Mouse (Mus musculus) spleen, postnatal 0 days (tissue): ENCODE measurements around the gene Bcap29. TPM values are rescaled to one million over a fixed set of nuclear protein-coding genes. Genes with fewer than 3 reads are reported as not detected.

Source experiments
- polyA plus RNA-seq: library from polyadenylated mRNA; unstranded; fragments of >200 nt; fragmentation: Nextera tagmentation; extraction: Ambion mirVana; gene quantifications from 2 replicates; pipeline ENCODE4 v1.2.1, GENCODE M21; 2015

The Bcap29 gene
- polyA plus RNA-seq: 59.0 and 62.6 TPM in 2 replicates

GRCm38 (mm10) chr12:31634343-31635239 lies at the start of gene Bcap29:
Gene Bcap29, minus strand, starts transcription at chr12:31634658.

GRCm38 (mm10) chr12:31654197-31654964 lies 19.9 kb upstream of the Bcap29 start, which contains the start of the genes Dus4l and Cog5:
Gene Dus4l, minus strand, starts transcription at chr12:31654826.
Gene Cog5, plus strand, starts transcription at chr12:31654869.

Other genes with a start within 250 kb of the Bcap29 start
- gene Slc26a3, start 243.8 kb downstream of the Bcap29 start, polyA plus RNA-seq: 0.16 and 0.18 TPM in 2 replicates
- 6.7 TPM in 2 replicates for gene Cbll1, start 135.0 kb downstream of the Bcap29 start, polyA plus RNA-seq
- not detected in 2 replicates for gene Slc26a4, start 74.7 kb downstream of the Bcap29 start, polyA plus RNA-seq
- 8.4 and 12.5 TPM in 2 replicates for gene Dus4l, start 20.2 kb upstream of the Bcap29 start, polyA plus RNA-seq
- 13.1 and 16.1 TPM in 2 replicates for gene Cog5, start 20.2 kb upstream of the Bcap29 start, polyA plus RNA-seq
- 0.30 and 0.38 TPM in 2 replicates for gene Gpr22, start 79.3 kb upstream of the Bcap29 start, polyA plus RNA-seq